Mouse (Mus musculus) brown adipose tissue, adult 24 weeks (tissue): Measurements from ENCODE around the gene Mab21l2. TPM values are rescaled to one million over a fixed set of nuclear protein-coding genes. Genes with fewer than 3 reads are reported as not detected.
A peak's percentile ranks its signal among the peaks of the same experiment; 100 is the strongest.

Experiments
- H3K27ac ChIP-seq: fragments of 200-500 bp; replicated peaks from 2 replicates; pipeline ENCODE4 v1.5.1; 2012; ENCODE audit warnings: low read depth, mild to moderate bottlenecking, low read length
- H3K4me1 ChIP-seq: fragments of 200-500 bp; 2 replicates; pipeline ENCODE4 v1.6.1; 2012; ENCODE audit warnings: low read length, mixed read lengths; ENCODE audit not compliant: control insufficient read depth, insufficient read depth, insufficient read length
- H3K4me3 ChIP-seq: fragments of 200-500 bp; 2 replicates; pipeline ENCODE4 v1.5.1; 2012; ENCODE audit warnings: low read depth, mild to moderate bottlenecking, low read length, moderate library complexity; ENCODE audit not compliant: insufficient read depth
- polyA plus RNA-seq: library from polyadenylated mRNA; stranded (reverse); fragments of >200 nt; gene quantifications from 2 replicates; pipeline ENCODE4 v1.2.4, GENCODE M21; 2012; ENCODE audit not compliant: missing spikeins, insufficient read depth, insufficient read length

Mab21l2 gene
- polyA plus RNA-seq, 1 experiment, result 4.5 TPM

GRCm38 (mm10) chr3:86546471-86547250 is 1.8 kb downstream of the Mab21l2 start:
- Histone ChIP-seq H3K4me3 (peak overlapping the region; percentile 61), H3K27ac (peak overlapping the region; percentile 31), H3K4me1 (no peaks in the 10 kb centered on the region)

GRCm38 (mm10) chr3:86545945-86546344 is 2.5 kb downstream of the Mab21l2 start:
- H3K4me1 ChIP-seq, result no peaks in the 10 kb centered on the region
- H3K27ac ChIP-seq, result peak overlapping the region; percentile 20
- H3K4me3 ChIP-seq, result peak overlapping the region; percentile 61

GRCm38 (mm10) chr3:86544785-86545184 is 3.6 kb downstream of the Mab21l2 start:
- Histone ChIP-seq H3K27ac (no peak overlapping the region), H3K4me1 (no peaks in the 10 kb centered on the region), H3K4me3 (peak overlapping the region; percentile 14; the same call in 1 of the 2 replicates)

GRCm38 (mm10) chr3:86541863-86542397 is 6.5 kb downstream of the Mab21l2 start:
- H3K4me3 ChIP-seq, result no peak overlapping the region
- H3K4me1 ChIP-seq, result no peaks in the 10 kb centered on the region
- H3K27ac ChIP-seq, result no peak overlapping the region

GRCm38 (mm10) chr3:86541074-86541614 is 7.3 kb downstream of the Mab21l2 start:
- H3K4me1 ChIP-seq, result no peaks in the 10 kb centered on the region
- no peak overlapping the region for H3K27ac ChIP-seq
- H3K4me3 ChIP-seq, result no peak overlapping the region

GRCm38 (mm10) chr3:86539555-86540168 is 8.8 kb downstream of the Mab21l2 start:
- Histone ChIP-seq H3K4me1 (no peaks in the 10 kb centered on the region), H3K27ac (peak overlapping the region; percentile 62; the same call in 1 of the 2 replicates), H3K4me3 (no peak overlapping the region)

- Histone ChIP-seq H3K4me3 (peak overlapping the region; percentile 30), H3K4me1 (no peaks in the 10 kb centered on the region), H3K27ac (peak overlapping the region; percentile 62; the same call in 1 of the 2 replicates)
Measured at GRCm38 (mm10) chr3:86538645-86539554, 9.5 kb downstream of the Mab21l2 start.

GRCm38 (mm10) chr3:86536751-86537150 is 11.7 kb downstream of the Mab21l2 start:
- Histone ChIP-seq H3K4me1 (no peaks in the 10 kb centered on the region), H3K27ac (no peak overlapping the region), H3K4me3 (no peak overlapping the region)

GRCm38 (mm10) chr3:86531531-86532269 is 16.7 kb downstream of the Mab21l2 start:
- Histone ChIP-seq H3K4me3 (no peak overlapping the region), H3K4me1 (no peaks in the 10 kb centered on the region), H3K27ac (no peak overlapping the region)

GRCm38 (mm10) chr3:86522880-86523505 is 25.4 kb downstream of the Mab21l2 start:
- Histone ChIP-seq H3K27ac (no peak overlapping the region), H3K4me1 (no peaks in the 10 kb centered on the region), H3K4me3 (no peak overlapping the region)

GRCm38 (mm10) chr3:86518506-86519109 is 29.8 kb downstream of the Mab21l2 start:
- Histone ChIP-seq H3K4me3 (no peak overlapping the region), H3K27ac (no peak overlapping the region), H3K4me1 (no peaks in the 10 kb centered on the region)

- no peak overlapping the region for H3K4me3 ChIP-seq
- no peak overlapping the region for H3K27ac ChIP-seq
- no peaks in the 10 kb centered on the region for H3K4me1 ChIP-seq
Measured at GRCm38 (mm10) chr3:86500586-86500985, 47.8 kb downstream of the Mab21l2 start.
